Mouse (Mus musculus) ES-E14 (cell line): Measurements from ENCODE around the gene Ttll5. TPM values are rescaled to one million over a fixed set of nuclear protein-coding genes. Genes with fewer than 3 reads are reported as not detected.

Experiments
- DNase-seq: peaks from one replicate; pipeline ENCODE4 v3.0.0-alpha.2; 2013; ENCODE audit warnings: low read depth, low spot score
- H3K27ac ChIP-seq: 2 replicates; pipeline ENCODE4 v1.5.1; 2012; ENCODE audit warnings: low read depth, mild to moderate bottlenecking, low read length, moderate library complexity, mixed read lengths; ENCODE audit not compliant: poor library complexity, insufficient read depth, severe bottlenecking
- H3K36me3 ChIP-seq: 2 replicates; pipeline ENCODE4 v1.6.1; 2012; ENCODE audit warnings: mild to moderate bottlenecking, low read length, moderate library complexity, mixed read lengths; ENCODE audit not compliant: control insufficient read depth, poor library complexity, insufficient read depth, severe bottlenecking
- H3K4me1 ChIP-seq, 2 experiments: fragments of 150-350 bp in 1 of 2; sonication (generic) in 1 of 2; 2 replicates each; pipeline ENCODE4 v1.6.1; 2012; ENCODE audit warnings: low read length in 2 of 2, mild to moderate bottlenecking in 1 of 2, mixed read lengths in 1 of 2; ENCODE audit not compliant: control insufficient read depth in 2 of 2, insufficient read depth in 2 of 2, poor library complexity in 1 of 2
- H3K4me3 ChIP-seq, 2 experiments: fragments of 150-350 bp in 1 of 2; sonication (generic) in 1 of 2; 2 replicates each; pipeline ENCODE4 v1.5.1; 2012; ENCODE audit warnings: low read length in 2 of 2, low read depth in 1 of 2, mild to moderate bottlenecking in 1 of 2, mixed read lengths in 1 of 2; ENCODE audit not compliant: insufficient read depth in 1 of 2, poor library complexity in 1 of 2, severe bottlenecking in 1 of 2
- H3K9ac ChIP-seq: 2 replicates; pipeline ENCODE4 v1.6.1; 2012; ENCODE audit warnings: low read depth, mild to moderate bottlenecking, low read length, mixed read lengths; ENCODE audit not compliant: poor library complexity, insufficient read depth, severe bottlenecking
- H3K9me3 ChIP-seq: fragments of 150-350 bp; sonication (generic); 2 replicates; pipeline ENCODE4 v1.6.1; 2012; ENCODE audit warnings: low read depth, mild to moderate bottlenecking, low read length; ENCODE audit not compliant: control insufficient read depth, insufficient read depth
- HCFC1 ChIP-seq: IDR thresholded peaks from 2 replicates; pipeline ENCODE4 v1.6.1; 2012; ENCODE audit warnings: low read length, inconsistent platforms, borderline replicate concordance; ENCODE audit not compliant: insufficient read depth
- MAFK ChIP-seq: IDR thresholded peaks from 2 replicates; pipeline ENCODE4 v1.6.1; 2014; ENCODE audit warnings: mild to moderate bottlenecking, low read depth, low read length, inconsistent platforms; ENCODE audit not compliant: insufficient read depth
- ZC3H11A ChIP-seq: IDR thresholded peaks from 2 replicates; pipeline ENCODE4 v1.6.1; 2012; ENCODE audit warnings: low read depth, mild to moderate bottlenecking, inconsistent platforms, low read length, borderline replicate concordance
- ZNF384 ChIP-seq: IDR thresholded peaks from 2 replicates; pipeline ENCODE4 v1.6.1; 2012; ENCODE audit warnings: low read depth, low read length, inconsistent platforms
- in situ Hi-C, 2 experiments: fragments of 600-800 bp; cut with MboI; formaldehyde crosslinking; loops; one replicate each; pipeline ENCODE4 v1.15.1; 2025; ENCODE audit warnings: low sequenced_read_pairs in 2 of 2, inconsistent platforms in 1 of 2; ENCODE audit not compliant: unreplicated experiment in 2 of 2
- total RNA-seq: library from RNA; depleted of rRNA; stranded (reverse); fragments of 300-350 nt; gene quantifications from 2 replicates; pipeline ENCODE4 v1.2.3, GENCODE M21; 2012; rRNA removed

The Ttll5 gene
- total RNA-seq, 1 experiment = 18.6 TPM

DNA sequence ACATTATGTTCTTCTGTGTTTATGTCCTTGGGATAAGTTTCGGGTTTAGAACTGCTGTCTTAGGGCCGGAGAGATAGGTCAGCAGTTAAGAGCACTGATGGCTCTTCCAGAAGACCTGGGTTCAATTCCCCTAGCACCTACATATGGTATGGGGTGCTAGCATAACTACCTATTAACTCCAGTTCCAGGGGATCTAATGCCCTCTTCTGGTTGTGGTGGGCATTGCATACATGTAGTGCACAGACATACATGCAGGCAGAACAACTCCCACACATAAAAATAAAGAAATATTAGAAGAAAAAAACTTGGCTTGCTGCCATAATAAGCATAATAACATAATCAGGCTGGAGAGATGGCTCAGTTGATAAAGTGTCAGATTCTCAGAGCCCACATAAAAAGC is 286.2 kb downstream of the Ttll5 start:
- H3K36me3 ChIP-seq = peaks cover 3% of the 10 kb centered on the region; the same call in 1 of the 2 replicates
- no peak overlapping the region for H3K9ac ChIP-seq
- no peaks in the 10 kb centered on the region for H3K9me3 ChIP-seq
- no peak for TF ChIP-seq HCFC1
- peak; percentile 58; the same call in 1 of the 2 replicates for TF ChIP-seq ZC3H11A
- no peak for TF ChIP-seq ZNF384
- no peak for TF ChIP-seq MAFK
- H3K27ac ChIP-seq = no peak overlapping the region
- H3K4me1 ChIP-seq = no peaks in the 10 kb centered on the region
- in situ Hi-C loops = no loop called here
- peak; percentile 33 for DNase-seq
- H3K4me3 ChIP-seq = no peak overlapping the region

Other genes starting within 250 kb of the Ttll5 start
- gene Jdp2, start 225.6 kb upstream of the Ttll5 start, total RNA-seq = 8.5 and 15.9 TPM in 2 replicates
- 0.53 and 0.58 TPM in 2 replicates for gene Batf, start 138.0 kb upstream of the Ttll5 start, total RNA-seq
- 5.9 and 6.7 TPM in 2 replicates for gene Flvcr2, start 78.1 kb upstream of the Ttll5 start, total RNA-seq
- 87.3 and 95.1 TPM in 2 replicates for gene Erg28, start 109 bp upstream of the Ttll5 start, total RNA-seq